Mouse (Mus musculus): ENCODE data around the gene Carmil1.

The Carmil1 gene

DNA sequence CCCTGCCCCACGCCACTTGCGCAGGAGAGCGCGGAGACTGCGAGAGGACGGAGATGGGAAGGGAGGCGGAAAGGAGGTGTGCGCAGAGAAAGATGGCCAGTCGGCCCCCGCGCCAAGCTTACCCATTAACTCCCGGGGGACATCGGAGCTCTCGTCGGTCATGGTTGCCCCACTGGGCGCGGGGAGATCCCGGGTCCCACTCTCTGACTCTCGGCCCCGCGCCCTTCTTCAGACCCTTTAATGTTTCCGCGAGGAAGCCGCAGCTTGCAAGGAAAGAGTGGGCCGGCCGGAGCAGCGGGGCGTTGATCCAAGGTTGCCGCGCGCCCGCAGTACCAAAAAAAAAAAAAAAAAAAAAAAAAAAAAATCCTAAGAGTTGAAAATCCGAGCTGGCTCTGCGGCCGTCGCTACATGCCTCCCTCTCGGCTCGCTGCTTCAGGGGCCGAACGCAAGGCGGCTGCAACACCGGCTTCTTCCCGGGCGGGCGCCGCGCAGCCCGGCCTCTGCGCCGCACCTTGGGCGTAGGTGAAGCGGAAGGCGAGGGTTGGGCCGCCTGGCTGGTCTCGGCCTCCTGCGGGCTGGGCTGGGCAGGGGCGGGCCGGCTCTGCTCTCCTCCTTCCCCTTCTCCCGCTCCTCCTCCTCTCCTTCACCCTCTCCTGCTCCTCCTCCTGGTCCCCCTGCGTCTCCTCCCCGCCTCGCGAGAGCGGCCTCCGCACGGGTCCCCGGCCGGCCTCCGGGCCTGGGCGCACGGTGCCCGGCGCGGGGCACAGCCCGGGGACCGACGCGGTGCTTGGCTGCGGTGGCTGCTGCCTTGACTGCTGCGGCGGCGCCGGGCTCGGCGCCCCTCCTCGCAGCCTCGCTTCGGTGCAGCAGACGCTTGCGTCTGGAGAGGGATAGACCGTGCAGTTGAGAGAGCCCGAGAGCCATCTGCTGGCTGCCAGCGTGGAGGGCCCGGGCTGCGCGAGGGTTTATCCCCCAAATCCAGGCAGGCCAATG lies at the start of gene Carmil1:
Gene Carmil1, minus strand, starts transcription at position 357 of the 993 bp plus-strand sequence.
- peak; percentile 76 to 86 for DNase-seq (ENCODE audit: low spot score in 2 of 2)

DNA sequence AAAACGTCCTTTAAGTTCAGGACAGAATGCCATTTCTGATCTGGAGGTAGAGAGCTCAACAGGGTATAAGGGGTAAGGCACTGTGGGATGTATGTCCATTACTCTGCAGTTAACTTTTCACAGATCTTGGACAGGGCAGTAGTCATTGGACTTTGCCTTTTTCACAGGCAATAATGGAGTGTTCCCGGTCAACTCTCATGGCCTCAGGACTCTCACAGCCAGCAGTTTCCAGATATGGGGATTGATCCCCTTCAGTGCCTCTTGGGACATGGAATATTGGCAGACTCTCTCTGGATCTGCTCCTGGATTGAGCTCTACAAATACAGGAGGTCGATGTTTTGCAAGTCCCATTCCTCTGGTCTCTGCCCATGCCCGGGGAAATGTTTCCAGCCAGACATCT lies 49.5 kb upstream of the Carmil1 start:
- no peak for DNase-seq (ENCODE audit: low spot score in 2 of 2)

DNA sequence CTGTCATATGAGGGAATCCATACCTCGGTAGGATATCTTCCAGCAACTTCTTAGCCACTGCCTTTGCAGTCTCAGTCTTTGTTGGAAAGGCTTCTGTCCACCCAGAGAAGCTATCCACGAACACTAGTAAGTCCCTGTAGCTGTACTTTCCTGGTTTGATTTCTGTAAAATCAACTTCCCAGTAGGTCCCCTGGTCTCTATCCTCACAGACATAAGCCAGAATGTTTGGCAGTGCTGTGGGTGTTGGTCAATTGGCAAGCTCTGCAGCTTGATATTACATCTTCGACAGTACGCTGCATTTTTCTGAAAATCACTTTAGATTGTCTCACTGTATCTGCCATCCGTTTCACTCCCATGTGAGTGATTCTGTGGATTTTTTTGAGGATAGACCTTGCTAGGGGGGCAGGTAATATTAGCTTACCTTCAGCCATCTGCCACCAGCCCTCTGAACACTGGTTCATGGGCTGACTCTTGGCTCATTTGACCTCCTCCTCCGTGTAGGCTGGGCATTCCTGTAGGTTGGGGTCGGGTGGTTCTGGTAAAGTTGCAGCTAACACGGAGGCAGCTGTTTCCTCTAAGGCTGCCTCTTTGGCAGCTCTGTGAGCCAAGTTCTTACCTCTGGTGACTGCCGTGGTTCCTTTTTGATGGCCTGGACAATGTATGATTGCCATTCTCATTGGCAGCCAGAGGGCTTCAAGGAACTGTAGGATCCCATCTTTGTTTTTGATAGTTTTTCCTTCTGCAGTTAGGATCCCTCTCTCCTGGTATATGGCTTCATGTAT lies 47.6 kb upstream of the Carmil1 start:
- no peak for DNase-seq (ENCODE audit: low spot score in 2 of 2)

DNA sequence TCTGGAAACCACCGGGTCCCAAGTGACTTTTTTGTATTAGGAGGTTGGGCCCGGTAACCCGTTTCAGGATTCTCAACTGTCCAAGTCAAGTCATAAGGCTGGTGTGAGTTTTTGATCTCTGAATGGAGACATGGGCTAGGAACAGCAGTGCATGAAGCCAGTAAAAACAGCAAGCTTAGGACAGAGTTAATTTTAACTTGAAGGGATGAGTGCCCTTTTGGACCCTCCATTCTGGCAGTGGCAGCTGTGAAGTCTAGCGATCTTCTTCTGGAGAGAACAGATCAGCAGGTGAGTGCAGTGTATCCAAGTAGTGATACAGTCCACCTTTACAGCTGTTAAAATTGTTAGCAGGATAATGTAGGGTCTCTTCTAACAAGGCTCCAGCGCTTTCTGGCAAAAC lies 46.6 kb upstream of the Carmil1 start, which contains the start of gene Cmah:
Gene Cmah, plus strand, starts transcription at position 204 of the 400 bp plus-strand sequence.
- no peak for DNase-seq (ENCODE audit: low spot score in 2 of 2)

DNA sequence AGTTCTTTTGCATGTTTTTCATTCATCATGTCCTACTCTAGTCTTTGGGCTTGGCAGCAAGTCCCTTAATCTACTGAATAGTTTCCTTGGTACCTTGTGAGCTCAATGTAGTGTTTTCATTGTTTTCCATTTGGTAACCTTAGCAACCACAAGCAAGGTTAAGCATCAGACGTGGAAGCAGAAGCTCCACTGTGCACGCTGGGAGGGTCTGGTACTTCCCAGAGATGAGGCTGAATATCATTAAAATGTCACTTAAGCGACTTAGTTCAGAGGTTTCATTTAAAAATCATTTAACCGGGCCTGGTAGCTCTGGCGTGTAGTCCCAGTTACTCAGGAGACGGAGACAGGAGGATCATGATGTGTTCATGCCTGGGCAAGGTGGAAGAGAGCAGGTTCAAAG lies 40.7 kb upstream of the Carmil1 start:
- no peak for DNase-seq (ENCODE audit: low spot score in 2 of 2)

DNA sequence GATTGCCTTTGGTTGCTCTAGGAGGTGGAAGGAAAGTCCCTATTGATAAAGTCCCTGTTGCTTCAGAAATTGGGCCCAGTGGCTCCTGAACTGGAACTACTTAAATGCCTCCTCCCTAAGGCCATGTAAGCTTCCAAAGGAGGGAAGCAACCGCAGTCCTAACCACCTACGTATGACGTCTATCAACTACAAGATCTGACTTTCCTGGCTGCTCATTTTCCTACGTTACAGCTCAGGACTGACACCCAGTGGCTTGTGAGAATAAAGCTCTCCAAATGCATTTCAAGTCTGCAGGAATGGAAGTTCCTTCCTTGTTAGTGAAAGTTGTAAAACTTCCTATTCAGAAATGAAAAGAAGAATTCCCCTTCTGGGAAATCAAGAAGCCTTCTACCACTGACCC lies 38.0 kb upstream of the Carmil1 start:
- DNase-seq (ENCODE audit: low spot score in 2 of 2) = peak in 1 of 2 experiments; percentile 20

- DNase-seq (ENCODE audit: low spot score in 2 of 2) = no peak
Observed at GRCm38 (mm10) chr13:24316563-24316962, 36.0 kb upstream of the Carmil1 start.

- DNase-seq (ENCODE audit: low spot score in 2 of 2) = no peak
Observed at GRCm38 (mm10) chr13:24311011-24311940, 30.7 kb upstream of the Carmil1 start.

DNA sequence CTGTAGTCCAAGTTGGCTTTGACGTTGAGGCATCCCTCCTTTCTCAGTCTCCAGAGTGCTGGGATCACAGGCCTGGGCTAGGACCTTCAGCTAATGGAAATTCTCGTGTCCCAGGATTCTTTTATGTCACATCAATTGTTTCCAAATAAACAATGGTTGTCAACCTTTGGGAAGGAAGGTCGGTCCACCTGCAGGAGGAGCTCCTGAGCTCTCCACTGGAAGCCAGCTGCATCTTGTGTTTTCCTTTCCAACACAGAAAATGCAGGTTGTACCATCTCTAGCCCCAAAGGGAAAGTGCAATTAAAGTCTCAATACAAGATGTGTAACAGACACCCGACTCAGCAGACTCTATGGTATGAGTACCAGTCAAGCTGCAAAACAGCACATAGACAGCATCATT lies 25.7 kb upstream of the Carmil1 start:
- DNase-seq (ENCODE audit: low spot score in 2 of 2) = no peak

GRCm38 (mm10) chr13:24305486-24305885 lies 24.9 kb upstream of the Carmil1 start:
- no peak for DNase-seq (ENCODE audit: low spot score in 2 of 2)

- DNase-seq (ENCODE audit: low spot score in 2 of 2) = peak in 1 of 2 experiments; percentile 31
Observed at GRCm38 (mm10) chr13:24297252-24297651, 16.7 kb upstream of the Carmil1 start.

GRCm38 (mm10) chr13:24287381-24287780 lies 6.8 kb upstream of the Carmil1 start:
- DNase-seq (ENCODE audit: low spot score in 2 of 2) = no peak

DNA sequence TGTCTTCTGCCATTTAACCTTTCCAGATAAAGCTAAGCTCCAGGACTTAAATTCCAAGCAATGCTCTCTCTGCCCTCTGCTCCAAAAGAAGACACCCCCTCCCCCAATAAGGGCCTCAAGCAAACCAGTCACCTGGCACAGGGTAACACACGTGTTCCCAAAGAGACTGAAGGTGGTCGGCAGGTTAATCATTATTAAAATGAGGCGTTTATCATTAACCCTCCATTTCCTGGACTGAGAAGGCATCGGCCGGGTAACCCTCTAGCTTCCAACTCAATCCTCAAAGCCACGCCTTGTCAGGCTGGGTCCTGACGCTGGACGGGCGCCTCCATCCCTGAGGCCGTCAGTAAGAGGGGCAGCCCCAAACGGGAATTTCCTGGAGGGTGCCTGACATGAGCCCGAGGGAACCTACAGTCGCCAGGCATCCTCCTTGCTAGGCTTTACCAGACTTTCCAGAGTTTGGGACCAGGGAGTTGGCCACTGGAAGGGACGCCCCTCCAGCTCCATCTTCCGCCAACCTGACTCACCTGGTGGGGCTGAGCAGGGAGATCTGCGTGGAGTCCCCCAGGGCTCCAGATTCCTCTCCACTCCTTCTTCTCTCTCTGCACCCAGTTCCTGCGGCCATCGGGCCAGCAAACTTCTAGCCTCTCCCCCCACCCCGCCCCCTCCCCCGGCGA lies 695 bp downstream of the Carmil1 start:
- DNase-seq (ENCODE audit: low spot score in 2 of 2) = peak in 1 of 2 experiments; percentile 24

GRCm38 (mm10) chr13:24279407-24279761 lies 1.2 kb downstream of the Carmil1 start:
- DNase-seq (ENCODE audit: low spot score in 2 of 2) = no peak

GRCm38 (mm10) chr13:24272740-24273377 lies 7.7 kb downstream of the Carmil1 start:
- no peak for DNase-seq (ENCODE audit: low spot score in 2 of 2)

GRCm38 (mm10) chr13:24269100-24269465 lies 11.5 kb downstream of the Carmil1 start:
- no peak for DNase-seq (ENCODE audit: low spot score in 2 of 2)

GRCm38 (mm10) chr13:24268355-24269099 lies 12.1 kb downstream of the Carmil1 start:
- DNase-seq (ENCODE audit: low spot score in 2 of 2) = no peak

DNA sequence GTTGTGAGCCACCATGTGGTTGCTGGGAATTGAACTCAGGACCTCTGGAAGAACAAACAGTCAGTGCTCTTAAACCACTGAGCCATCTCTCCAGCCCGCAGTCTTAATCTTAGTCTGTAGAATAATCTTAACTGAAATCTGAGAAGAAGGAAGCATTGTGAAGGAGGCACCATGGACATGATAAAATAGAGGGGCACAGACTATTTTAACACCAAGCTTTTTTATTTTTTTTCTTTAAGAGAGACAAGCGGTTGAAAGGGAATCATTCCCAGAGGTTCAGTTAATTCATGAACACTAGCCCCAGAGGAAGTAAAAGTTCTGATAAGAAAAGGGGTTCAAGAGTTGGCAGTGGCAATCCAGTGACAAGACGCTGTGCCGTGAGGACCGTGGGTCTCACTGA lies 15.8 kb downstream of the Carmil1 start:
- no peak for DNase-seq (ENCODE audit: low spot score in 2 of 2)

GRCm38 (mm10) chr13:24263560-24263959 lies 17.0 kb downstream of the Carmil1 start:
- no peak for DNase-seq (ENCODE audit: low spot score in 2 of 2)

All from frontal cortex, postnatal 10 days (tissue).